Mouse (Mus musculus): Measurements from ENCODE around the gene Lrrfip1.

Lrrfip1 gene

DNA sequence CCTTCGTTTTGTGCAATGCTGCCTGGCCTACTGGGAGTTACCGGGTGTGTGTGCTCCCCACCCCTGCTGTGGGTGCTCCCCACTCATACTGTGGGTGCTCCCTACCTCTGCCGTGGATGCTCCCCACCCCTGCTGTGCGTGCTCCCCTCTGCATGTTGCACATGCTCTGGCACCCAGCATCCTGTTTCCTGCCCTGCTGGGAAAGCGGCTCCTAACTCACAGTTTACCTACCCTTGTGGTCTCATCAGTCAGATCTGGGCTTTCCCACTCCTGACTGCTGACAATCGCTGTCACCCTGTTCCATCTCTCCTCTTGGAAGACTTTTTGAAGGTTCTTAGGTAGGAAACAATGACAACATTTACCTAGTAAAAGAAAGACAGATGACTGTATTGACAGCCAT, 91.9 kb downstream of the Lrrfip1 start:
- DNase-seq, result no peak

DNA sequence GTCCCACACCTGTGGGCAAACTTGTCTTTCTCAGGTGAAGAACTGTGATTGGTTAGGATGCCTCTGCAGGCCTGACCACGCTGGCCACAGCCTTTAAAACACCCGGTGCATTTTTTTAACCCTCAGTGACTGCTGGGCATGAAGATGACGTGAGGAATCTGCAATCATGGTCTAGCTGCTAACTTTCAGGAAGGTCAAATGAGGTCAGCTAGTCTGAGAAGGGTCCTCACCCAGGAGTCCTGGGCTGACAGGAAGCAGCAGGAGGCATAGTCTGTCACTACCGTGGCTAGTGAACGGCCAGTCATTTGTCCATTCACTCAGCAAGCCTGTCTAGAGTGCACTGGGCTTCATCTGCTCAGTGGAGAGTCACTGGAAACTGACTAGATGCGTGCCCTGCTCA, 93.9 kb downstream of the Lrrfip1 start:
- no peak for DNase-seq

DNA sequence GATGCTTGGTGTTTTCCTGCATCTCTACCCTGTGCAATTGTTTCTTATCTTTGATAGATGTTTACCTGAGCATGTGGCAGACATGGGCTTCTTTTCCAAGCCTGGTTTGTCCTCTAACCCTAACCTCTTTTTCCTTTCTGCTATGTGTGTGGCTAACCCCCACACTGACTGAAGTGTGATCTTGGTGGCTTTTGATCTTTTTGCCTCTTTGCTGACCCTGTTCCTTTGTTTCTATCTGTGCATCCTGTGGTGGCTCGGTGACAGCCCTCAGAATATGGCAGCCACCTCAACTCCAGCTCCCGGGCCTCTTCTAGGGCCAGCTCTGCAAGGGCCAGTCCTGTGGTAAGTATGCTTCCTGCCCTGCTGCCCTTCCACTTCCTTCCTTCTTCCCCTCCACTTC, 94.8 kb downstream of the Lrrfip1 start:
- DNase-seq, result no peak

DNA sequence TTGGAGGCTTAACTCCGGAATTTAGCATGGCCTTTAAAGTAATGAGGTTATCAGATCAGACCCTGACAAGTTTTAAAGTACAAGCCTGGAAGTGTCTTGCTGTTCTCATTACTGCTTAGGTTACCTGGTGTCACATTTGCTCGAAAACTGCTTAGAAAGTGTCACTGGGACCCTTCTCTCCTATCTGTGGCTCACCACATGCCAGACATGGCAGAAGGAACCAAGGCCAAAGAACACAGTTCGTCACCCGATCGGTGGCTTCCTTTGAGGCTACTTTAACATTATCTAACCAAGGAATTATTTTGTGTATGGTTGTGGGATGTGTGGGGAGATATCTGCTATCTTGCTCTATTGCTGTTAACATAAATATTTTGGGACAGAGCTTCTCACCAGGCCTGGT, 95.5 kb downstream of the Lrrfip1 start:
- no peak for DNase-seq

DNA sequence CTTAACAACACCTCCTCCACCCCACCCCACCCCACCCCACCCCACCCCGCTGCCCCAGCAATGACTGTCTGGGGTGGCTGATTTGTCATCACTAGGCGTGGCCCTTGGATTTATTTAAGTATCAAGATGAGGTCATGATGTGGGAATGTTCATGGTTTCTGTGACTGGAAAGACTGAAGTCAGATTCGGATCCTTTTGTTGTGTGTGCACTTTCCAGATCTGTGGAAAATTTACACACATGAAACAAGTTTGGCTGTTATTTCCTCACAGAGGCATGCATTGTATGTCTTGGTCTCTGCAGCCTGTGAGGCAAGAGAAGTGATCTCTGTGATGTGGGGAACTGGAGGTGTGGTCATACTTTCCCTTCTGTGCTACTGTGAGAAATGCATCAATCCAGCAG, 96.7 kb downstream of the Lrrfip1 start:
- no peak for DNase-seq

DNA sequence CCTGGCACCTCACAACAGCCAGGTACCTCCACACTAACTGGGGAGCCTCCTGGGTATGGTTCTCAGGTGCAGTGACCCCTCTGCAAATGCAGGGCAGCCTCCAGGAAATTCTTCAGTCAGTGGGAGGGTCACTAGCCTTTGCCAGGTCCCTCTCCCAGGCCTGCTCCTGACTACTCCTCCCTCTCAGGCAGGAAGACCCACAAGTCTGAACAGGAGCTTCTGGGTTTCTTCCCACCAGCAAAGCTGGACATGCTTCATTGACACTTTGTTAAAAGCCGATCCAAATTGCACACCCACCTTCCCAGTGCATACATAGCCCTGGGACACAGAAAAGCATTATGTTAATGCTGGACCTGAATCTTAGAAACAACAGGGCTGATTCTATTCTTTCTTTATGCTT, 97.3 kb downstream of the Lrrfip1 start:
- no peak for DNase-seq

DNA sequence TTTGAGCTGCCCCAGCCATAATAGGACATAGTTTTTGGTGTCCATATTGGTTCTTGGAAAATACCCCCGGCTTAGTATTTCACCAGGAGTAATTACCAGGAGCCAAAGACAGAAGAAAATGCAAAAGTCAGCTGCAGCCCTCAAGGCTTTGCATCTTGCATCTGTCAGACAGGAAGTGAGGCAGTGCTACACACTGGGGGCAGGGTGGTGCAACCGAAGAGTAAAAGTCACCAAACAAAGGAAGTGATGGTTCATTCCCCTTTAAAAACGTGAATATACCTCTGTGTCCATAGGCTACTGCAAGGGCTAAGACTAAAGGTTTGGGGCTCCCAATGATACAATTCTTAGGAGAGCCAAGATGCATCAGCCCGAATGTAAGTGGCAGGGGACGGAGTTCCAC, 98.0 kb downstream of the Lrrfip1 start:
- DNase-seq, result no peak

DNA sequence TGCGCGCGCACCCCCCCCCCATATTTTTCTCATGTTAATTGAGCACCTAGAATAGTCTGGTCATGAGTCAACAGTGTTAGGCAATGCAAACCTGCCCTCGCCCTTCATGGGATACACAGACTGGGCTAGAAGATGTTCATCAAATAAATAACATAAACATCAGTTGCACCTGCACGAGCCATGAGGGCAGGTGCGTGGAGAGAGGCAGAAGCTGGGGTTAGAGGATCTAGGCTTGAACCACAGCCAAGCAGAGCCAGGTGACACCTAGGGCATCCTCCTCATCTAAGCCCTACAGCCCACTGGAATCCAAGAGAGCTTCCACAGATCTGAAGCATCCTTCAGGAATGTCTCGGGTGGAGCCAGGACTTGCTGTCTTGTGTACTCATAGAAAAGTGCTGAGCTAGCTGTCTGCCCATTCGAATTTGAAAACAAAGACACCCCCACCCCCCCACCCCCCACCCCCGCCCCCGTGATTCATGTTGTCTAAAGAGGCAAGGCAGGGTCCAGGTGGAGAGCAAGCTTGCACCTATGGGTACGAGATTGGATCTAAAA, 98.8 kb downstream of the Lrrfip1 start:
- DNase-seq, result no peak

DNA sequence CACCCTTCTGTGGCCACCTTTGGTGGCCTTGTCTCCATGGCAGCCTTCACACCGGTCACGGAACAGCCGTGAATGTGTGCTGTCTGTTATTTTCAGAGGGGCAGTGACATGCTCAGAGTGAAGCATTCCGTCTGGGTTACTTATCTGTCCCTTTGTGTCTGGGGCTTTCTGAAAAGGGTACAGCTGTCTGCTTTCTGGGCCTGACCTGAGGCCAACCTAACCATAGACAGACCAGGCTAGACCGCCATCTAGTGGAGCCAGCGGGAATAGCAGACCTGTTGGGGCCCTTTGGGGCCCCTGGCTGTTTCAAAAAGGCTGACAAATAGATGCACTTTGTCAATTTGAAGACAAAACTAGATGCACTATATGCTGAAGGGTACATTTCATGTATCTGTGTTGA, 100.3 kb downstream of the Lrrfip1 start:
- DNase-seq, result peak; percentile 28

DNA sequence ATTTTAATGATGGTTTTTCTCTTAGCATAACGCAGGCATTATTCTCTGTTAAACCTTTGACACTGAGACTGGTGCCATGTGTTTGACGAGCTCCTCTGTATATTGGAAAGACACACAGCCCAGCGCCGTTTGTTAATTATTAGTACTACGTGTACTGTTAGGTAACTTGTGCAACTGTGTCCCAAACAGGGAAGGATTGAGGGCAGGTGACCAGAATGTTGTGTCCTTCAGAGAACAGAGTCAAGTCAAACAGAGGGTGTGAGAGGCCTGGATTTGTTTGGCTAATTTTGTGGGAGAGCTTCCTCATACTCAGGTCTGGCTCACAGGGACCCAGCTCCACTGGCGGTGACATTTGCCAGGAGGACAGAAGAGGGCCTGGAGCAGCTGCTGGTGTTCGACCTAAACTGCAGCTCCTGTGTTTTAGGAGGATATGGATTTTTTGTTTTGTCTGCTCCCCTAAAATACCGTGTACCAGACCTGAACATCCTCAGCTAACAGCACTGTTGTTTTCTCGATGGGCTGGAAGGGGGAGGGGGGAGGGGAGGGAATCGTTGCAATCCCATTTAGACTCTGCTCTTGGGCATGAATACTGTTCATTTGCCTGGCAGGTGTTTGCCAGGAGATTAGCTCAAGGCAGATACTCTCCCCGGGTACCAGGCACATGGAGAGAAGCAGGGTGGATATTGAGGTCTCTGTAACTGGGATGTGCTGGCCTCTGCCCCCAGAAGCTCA, 103.3 kb downstream of the Lrrfip1 start:
- DNase-seq, result no peak

DNA sequence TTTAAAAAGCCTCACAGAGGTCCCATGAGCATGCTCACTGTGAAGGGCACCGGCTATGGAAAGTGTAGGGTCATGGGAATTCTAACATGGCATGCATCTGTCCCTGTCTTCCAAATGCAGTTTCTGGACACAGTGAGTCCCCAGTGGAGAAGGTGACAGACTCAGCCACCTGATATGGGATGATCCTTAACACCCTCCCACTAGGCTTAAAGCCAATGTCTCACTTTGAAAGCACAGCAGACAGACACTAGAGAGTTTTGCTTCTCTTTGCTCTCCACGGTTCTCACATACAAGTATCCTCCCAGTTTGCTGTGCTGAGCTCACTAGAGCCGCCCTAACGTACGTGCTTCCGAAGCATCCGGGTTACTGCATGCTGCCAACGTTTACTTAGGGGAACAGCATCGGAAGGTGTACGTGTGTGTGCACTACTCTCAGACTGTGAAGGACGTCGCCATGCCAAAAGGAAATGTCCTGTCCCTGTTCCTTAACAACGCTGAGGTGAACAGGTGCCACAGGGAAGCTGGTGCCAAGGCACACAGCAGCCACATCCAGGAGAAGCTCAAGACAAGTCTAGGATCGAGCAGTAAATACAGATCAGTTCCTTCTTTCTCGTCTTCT, 104.9 kb downstream of the Lrrfip1 start:
- no peak for DNase-seq

DNA sequence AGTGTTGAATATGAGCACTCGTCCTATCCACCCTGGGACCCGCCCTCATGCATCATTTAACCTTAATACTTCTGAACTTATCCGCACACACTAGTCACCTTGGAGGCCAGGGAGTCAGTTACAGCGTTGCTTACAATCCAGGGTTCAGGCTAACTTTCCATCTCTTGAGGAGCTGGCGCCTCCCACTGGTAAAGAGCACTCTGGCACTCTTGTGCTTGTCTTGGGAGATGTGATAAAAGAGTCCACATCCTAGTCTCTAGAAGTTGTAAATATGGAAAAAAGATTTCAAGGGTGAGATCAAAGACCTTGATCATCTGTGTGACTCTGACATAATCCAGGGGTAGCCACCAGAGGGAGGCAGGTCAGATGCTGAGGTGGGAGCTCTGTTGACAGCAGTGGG, 109.0 kb downstream of the Lrrfip1 start:
- no peak for DNase-seq

DNA sequence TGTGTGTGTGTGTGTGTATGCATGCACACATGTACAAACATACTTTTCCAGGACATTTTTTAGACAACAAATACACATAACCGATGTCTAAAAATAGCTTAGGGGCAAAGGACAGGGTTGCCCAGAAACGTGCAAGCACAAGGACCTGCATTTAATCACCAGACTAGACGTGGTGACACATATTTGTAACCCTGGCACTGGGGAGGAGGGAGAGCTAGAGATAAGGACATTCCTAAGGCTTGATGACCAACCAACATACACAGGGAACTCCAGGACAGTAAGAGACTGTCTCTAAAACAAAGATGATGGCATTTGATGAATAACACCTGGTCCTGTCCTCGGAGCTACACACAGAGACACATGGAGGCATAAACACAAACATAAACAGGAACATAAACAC, 110.8 kb downstream of the Lrrfip1 start:
- DNase-seq, result no peak

DNA sequence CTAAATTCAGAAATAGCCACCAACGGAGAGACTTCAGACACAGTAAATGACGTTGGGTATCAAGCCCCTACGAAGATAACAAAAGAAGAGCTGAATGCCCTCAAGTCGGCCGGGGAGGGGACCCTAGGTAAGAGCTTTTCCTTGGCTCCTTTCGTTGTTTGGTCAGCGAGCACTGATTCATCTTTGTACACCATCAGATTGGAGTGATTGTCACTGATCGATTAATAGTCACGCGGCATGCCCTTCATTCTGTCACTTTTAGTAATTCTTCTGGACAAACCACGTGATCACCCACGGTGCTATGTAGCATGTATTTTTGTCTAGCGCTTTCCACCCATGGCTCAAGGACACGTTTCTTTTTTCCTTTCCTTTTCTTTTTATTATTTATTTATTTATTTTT, 113.6 kb downstream of the Lrrfip1 start:
- DNase-seq, result no peak

DNA sequence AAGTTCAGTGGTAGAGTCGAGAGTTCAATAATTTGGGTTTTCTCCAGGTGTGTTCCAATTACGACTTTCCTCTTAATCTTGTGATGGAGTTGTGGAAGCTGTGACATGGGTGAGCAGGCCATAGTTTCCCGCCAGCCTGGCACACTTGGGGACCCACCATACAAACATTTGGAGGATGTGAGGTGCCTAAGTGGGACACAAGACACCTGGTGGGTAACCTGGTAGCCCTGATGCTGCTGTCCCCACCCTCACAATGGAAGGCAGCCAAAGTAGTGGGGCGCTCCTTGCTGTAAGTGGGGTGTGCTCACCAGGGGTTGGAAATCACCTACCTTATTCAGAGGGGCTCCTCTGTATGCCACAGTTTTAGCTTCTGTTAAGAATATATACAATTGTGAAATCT, 114.1 kb downstream of the Lrrfip1 start:
- DNase-seq, result no peak

DNA sequence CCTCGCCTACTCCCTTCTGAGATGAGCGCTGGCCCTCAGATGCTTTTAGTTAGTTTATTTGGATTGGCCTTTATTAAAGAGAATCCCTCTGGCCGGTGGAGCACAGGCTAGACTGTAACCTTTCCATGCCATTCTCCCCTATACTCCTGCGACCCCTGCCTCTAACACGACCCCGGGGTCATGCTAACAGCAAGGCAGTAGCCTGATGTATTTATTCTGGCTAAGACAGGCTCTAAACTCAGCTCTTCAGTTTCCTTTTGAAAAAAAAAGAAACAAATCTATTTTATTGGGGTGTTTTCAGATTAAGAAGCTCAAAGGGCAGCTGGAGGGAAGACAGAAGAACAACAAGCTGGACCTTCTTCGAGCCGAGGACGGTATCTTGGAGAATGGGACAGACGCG, 123.6 kb downstream of the Lrrfip1 start:
- DNase-seq, result no peak

DNA sequence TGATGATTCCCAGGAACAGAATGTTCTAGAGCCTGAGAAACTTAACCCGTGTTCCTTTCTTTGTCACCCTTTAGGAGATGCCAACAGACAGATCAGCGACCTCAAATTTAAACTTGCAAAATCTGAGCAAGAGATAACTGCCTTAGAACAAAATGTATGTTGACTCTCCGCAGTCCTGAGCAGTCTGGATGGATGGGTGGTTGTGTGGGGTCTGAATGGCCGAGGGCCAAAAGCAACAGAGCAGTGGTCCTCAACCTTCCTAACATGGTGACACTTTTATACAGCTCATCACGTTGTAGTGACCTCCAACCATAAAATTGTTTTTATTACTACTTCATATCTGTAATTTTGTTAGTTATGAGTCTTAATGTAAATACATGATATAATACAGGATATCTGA, 124.5 kb downstream of the Lrrfip1 start:
- no peak for DNase-seq

DNA sequence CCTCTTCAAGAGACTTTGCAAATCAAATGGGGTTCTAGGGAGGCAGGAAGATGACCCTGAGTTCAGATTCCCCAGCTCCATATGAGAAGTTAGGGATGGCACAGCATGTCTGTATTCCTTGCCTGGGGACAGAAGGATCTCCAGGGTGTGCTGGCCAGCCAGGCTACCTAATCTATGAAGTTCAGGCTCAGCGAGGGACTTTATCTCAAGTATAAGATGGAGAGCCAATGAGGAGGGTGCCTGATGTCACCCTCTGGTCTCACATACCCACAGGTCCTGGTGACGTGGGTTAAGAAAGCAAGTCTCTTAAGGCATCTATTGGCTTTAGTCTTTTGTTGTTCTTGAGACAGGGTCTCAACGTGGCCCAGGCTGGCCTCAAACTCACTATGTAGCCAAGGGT, 124.9 kb downstream of the Lrrfip1 start:
- no peak for DNase-seq

DNA sequence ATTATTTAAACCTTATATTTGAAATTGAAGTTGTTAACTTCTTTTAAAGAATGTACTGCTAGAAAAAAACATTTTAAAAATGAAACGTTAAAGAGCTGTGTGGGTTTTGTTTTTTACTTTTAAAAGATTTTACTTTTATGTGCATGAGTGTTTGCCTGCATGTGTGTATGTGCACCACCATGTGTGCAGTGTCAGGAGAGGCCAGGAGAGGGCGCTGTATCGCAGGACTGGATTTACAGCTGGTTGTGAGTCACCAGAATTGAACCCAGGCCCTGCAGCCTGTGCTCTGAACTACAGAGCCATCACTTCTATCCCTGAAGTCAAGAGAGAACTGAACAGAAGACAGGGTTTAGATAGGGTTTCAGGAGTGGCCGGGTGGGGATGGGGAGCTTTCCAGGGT, 130.3 kb downstream of the Lrrfip1 start:
- DNase-seq, result no peak

DNA sequence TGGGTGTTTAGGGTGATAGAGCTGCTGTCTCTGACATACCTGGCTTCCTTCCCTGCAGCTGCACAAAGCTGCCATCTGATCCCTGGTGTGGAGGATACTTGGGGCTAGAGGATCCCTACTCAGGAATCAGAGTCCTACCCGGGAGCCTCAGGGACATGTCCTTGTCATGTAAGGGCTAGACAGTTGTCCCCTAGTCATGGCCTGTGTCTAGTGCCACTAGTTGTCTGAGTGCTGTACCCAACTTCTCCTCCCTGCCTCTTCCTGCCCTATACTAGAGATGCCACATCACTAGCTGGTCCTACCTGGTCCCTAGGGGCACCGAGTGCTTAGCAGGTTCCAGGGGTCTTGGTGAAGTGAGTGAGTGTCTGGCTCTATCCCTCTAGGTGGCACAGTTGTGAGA, 138.5 kb downstream of the Lrrfip1 start:
- no peak for DNase-seq

DNA sequence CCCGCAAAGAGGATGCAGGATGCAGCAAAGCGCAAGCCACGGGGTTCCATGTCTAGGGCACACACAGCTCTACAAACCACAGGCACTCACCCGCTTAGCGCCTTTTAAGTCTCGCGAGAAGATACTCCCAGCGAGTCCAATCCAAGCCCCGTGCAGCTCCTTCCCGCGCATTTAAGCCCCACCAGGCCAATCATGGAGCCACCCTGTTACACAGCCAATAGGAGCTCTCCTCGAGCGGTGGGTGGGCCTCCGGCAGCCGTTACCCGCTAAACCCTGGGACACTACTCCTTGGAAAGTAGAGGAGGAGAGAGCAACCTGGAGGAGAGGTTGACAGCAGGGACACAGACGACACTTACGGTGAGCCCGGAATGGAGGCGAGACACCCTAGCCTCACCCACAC, 146.3 kb downstream of the Lrrfip1 start, which contains the start of gene Rbm44:
Gene Rbm44, plus strand, starts transcription at position 277 of the 400 bp plus-strand sequence.
- no peak for DNase-seq

DNA sequence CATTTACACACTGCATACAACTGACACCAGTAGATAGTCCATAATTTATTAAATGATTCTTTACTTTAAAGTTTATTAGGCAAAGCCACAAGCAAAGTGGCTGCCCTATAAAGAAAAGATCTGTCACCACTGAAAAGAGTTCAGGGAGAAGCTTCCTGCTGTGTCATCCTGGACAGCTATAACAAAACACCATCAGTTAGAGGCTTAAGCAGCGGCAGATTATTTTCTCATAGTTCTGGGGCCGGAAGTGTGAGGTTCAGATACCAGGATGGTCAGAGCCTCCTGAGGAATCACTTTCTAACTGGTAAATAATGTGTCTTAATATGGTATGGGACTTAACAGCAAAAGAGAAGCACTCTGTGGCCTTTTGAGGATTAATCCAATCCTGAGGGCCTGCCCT, 153.0 kb downstream of the Lrrfip1 start:
- DNase-seq, result no peak

DNA sequence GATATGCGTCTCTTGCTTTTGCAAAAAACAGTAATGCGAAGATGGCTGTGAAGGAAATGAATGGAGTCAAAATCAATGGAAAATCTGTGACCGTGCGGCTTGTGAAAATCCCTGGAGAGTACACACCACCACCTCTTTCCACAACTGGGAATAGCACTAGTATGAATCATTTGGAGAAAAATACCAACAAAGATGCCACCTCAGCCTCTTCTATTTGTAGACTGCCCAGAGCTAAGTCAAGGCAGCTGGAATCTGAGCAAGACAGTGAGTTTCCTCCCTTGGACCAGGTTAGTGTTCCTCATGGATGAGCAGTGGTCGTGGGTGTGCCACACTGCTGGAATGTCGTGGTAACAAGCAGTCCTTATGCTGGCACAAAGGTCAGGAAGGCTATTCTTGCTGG, 168.3 kb downstream of the Lrrfip1 start:
- DNase-seq, result no peak

DNA sequence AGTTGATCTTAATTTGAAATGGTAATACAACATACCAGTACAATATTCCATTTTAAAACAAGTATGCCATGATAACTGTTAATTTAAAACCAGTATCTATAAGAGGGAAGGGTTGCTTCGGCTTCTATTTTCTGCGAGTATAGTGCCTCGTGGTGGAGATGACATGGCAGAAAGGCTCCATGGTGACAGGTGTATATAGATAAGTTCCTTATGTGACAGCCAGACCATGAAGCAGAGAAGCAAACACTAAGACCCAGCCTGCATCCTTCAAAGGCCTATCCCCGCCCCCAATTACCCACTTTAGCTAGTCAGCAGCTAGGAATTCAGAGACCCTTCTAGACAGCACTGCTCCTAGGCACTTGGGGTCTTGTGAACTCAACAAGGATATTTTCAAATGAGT, 170.6 kb downstream of the Lrrfip1 start:
- DNase-seq, result no peak

DNA sequence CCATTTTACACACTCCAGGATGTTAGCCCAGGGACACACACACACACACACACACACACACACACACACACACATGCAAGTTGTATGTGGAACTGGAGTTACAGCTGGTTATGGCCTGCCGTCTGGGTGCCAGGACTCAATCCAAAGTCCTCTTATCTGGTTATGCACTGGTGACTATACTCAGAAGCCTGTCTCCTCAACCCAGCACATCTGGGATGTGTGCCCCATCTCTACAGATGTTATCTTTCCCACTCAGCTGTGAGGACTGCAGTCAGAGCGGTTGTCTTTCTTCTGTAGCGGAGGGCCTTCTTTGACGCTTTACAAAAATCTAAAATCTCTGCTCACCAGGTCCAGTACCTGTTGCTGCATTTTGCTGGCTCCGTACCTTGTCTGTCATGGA, 176.3 kb downstream of the Lrrfip1 start:
- DNase-seq, result no peak

Measured in cerebellum, adult 9-10 months (tissue).